Mouse (Mus musculus): ENCODE results near the gene Tmem30b. TPM values are rescaled to one million over a fixed set of nuclear protein-coding genes. Genes with fewer than 3 reads are reported as not detected.
A peak's percentile ranks its signal among the peaks of the same experiment; 100 is the strongest.

Tmem30b gene
- polyA plus RNA-seq, 1 experiment from 2014 or later, result 10.3 TPM

DNA sequence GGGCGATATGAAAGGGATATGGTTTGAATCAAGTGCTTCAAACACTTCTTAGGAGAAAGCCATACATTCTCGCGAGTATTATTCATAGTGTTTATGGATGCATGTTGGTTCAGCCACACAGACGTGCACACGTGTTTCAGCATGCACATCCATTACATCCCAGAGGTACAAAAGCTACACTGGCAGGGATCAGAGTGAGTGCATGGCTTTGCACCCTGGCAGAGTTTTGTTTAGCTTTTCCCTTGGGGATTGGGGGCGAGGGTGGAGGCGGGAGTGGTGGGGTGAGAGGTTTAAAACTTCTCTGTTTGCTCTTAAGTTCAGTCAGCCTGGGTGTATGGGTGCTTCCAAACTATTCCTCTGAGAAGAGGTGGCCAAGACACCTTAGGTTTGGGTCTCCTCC lies 39.7 kb upstream of the Tmem30b start:
- 1% methylated on average over 7 of the region's 7 CpGs for WGBS
- H3K9ac ChIP-seq (replicated peaks; ENCODE audit: low read length), result peak overlapping the region; percentile 71; the same call in 1 of the 2 replicates

DNA sequence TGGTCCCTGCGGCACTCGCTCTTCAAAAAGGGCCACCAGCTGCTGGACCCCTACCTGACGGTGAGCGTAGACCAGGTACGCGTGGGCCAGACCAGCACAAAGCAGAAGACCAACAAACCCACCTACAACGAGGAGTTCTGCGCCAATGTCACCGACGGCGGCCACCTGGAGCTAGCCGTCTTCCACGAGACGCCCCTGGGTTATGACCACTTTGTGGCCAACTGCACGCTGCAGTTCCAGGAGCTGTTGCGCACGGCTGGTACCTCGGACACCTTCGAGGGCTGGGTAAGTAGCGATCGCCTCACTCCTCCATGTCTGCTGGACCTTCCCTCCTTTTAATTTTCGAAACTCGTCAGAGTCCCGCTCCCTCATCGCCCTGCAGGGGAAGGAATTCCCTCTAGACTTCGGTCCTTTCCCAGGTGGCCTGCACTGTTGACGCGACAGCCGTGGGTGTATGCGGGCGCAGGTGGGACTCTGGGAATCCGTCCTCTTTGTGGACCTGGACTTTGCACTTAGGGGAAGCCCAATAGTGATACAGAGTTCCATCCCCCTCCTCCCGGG lies 39.1 kb upstream of the Tmem30b start:
- Histone ChIP-seq H3K9ac (replicated peaks; ENCODE audit: low read length) (peak overlapping the region; percentile 71), H3K9me3 (replicated peaks; ENCODE audit: control insufficient read depth, low read length) (no peaks in the 10 kb centered on the region), H3K4me2 (ENCODE audit: low read depth, low read length) (peak overlapping the region; percentile 83), H3K36me3 (replicated peaks; ENCODE audit: control insufficient read depth, insufficient read depth, low read depth, low read length) (no peaks in the 10 kb centered on the region), H3K27ac (replicated peaks; ENCODE audit: low read depth, low read length) (no peak overlapping the region), H3K27me3 (ENCODE audit: control insufficient read depth, insufficient read depth, low read length) (peaks cover 6% of the 10 kb centered on the region; the same call in 1 of the 2 replicates), H3K4me3 (ENCODE audit: low read depth, low read length) (peak overlapping the region; percentile 66), H3K4me1 (ENCODE audit: control insufficient read depth, insufficient read depth, low read length) (no peaks in the 10 kb centered on the region)
- ATAC-seq (replicated peaks; ENCODE audit: insufficient number of reproducible peaks, low FRiP score, low TSS enrichment, low read depth) (peak; percentile 20), DNase-seq (ENCODE audit: low spot score) (peak; percentile 10)
- WGBS, result under 1% methylated on average over 33 of the region's 33 CpGs

More for the DNA sequence above, 39.7 kb upstream of the Tmem30b start:
- Histone ChIP-seq H3K36me3 (replicated peaks; ENCODE audit: control insufficient read depth, insufficient read depth, low read depth, low read length) (no peaks in the 10 kb centered on the region), H3K4me1 (ENCODE audit: control insufficient read depth, insufficient read depth, low read length) (no peaks in the 10 kb centered on the region), H3K27me3 (ENCODE audit: control insufficient read depth, insufficient read depth, low read length) (peaks cover 6% of the 10 kb centered on the region; the same call in 1 of the 2 replicates), H3K4me2 (ENCODE audit: low read depth, low read length) (peak overlapping the region; percentile 83), H3K9me3 (replicated peaks; ENCODE audit: control insufficient read depth, low read length) (no peaks in the 10 kb centered on the region), H3K27ac (replicated peaks; ENCODE audit: low read depth, low read length) (no peak overlapping the region), H3K4me3 (ENCODE audit: low read depth, low read length) (peak overlapping the region; percentile 66)
- ATAC-seq (replicated peaks; ENCODE audit: insufficient number of reproducible peaks, low FRiP score, low TSS enrichment, low read depth), result no peak
- DNase-seq (ENCODE audit: low spot score), result peak; percentile 34

DNA sequence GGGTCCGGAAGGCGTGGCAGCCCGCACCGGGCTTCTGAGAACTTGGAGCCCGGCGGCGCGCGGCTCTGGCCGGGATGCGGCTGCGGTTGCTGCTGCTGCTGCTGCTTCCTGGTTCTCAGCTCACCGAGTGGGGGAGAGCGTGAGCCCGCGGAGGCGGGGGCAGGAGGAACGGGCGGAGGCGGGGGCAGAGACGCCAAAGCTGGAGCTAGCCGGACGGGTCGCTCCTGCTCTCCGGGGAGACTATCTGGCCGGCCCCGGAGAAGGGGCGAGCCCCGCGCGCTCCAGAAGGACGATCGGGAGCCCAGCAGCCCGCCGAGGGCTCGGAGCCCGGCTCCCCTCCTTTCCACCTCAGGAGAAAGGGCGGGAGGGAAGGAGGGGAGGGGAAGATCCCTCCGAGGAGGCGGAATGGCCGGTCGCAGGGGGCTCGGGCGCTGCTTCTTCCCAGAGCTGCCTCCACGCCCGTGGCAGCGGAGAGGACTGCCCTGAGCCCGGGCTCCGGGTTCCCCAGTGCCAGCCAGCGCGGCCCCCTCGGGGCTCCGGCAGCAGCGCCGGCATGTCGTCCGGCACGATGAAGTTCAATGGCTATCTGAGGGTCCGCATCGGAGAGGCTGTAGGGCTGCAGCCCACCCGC lies 38.5 kb upstream of the Tmem30b start, which contains the start of gene Prkch:
Gene Prkch (plus strand): TSS at position 187 of the 631 bp plus-strand sequence.
- H3K4me2 ChIP-seq (ENCODE audit: low read depth, low read length), result peak within 1 kb of the TSS; percentile 83
- WGBS, result under 1% methylated on average over 58 of the region's 61 CpGs
- H3K36me3 ChIP-seq (replicated peaks; ENCODE audit: control insufficient read depth, insufficient read depth, low read depth, low read length), result no peaks in the 10 kb centered on the region
- peaks cover 6% of the 10 kb centered on the region; the same call in 1 of the 2 replicates for H3K27me3 ChIP-seq (ENCODE audit: control insufficient read depth, insufficient read depth, low read length)
- peak within 1 kb of the TSS; percentile 66 for H3K4me3 ChIP-seq (ENCODE audit: low read depth, low read length)
- DNase-seq (ENCODE audit: low spot score) (peak; percentile 88), ATAC-seq (replicated peaks; ENCODE audit: insufficient number of reproducible peaks, low FRiP score, low TSS enrichment, low read depth) (peak; percentile 91)
- no peaks in the 10 kb centered on the region for H3K9me3 ChIP-seq (replicated peaks; ENCODE audit: control insufficient read depth, low read length)
- H3K4me1 ChIP-seq (ENCODE audit: control insufficient read depth, insufficient read depth, low read length), result no peaks in the 10 kb centered on the region; the same call in 1 of the 2 replicates
- H3K9ac ChIP-seq (replicated peaks; ENCODE audit: low read length), result peak within 1 kb of the TSS; percentile 71
- peak within 1 kb of the TSS; percentile 65 for H3K27ac ChIP-seq (replicated peaks; ENCODE audit: low read depth, low read length)

DNA sequence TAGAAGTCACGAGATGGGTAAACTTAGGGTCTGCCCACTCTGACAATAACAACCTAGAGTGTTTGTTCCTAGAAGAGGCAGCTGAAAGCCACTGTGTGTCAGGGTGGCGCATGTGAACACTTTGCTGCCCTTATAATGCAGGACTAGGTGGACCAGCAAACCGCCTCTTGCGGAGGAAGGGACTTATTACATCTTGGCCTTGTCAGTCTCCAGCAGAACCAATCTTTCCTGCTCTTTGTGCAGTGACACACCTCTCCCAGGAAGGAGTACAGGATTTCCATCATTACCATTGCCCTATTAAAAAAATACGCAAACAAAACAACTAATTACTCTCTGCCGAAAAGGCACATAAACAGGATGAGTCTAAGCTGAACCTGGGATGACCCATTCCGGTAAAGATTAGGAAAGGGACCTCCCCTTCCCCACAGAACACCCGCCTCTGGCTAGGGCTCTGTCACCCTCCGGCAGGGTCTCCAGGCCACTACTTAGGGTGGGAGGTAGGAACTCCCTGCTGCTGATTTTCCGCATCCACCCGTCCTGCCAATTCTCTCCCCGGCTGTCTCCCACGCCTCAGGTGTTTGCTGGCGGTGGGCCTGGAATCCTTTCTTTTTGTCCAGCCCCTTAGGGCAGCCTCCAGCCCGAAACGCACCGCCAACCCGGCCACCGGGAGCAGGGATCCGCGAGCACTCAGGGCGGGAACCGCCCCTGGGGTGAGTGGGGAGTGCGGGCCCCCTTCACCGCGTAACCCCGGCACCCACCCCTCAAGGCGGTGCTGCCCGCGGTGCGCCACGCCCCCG lies 37.8 kb upstream of the Tmem30b start:
- 3% methylated on average over 33 of the region's 33 CpGs for WGBS

DNA sequence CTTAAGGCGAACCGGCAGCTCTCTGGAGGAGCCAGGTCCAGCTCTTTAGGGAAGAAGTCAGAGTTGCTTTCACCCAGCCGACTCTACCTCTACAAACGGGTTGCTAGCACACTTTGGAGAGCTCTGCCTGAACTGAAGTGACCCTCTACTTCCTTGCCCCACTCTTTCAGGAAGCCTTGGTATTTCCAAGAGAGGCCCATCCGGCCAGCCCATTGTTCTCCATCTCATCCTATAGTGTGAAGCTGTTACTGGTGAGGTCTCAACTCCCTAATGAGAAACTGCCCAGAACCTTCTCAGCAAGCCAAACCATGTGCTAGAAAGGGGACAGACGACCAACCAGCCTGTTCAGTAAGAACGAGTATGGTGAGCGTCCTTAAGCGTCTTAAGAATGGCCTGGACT lies 37.1 kb upstream of the Tmem30b start:
- WGBS, result 71% methylated on average over 9 of the region's 9 CpGs
- no peak for ATAC-seq (replicated peaks; ENCODE audit: insufficient number of reproducible peaks, low FRiP score, low TSS enrichment, low read depth)
- Histone ChIP-seq H3K4me2 (ENCODE audit: low read depth, low read length) (no peak overlapping the region), H3K9ac (replicated peaks; ENCODE audit: low read length) (no peak overlapping the region), H3K4me3 (ENCODE audit: low read depth, low read length) (no peak overlapping the region), H3K27ac (replicated peaks; ENCODE audit: low read depth, low read length) (no peak overlapping the region), H3K9me3 (replicated peaks; ENCODE audit: control insufficient read depth, low read length) (no peaks in the 10 kb centered on the region), H3K27me3 (ENCODE audit: control insufficient read depth, insufficient read depth, low read length) (peaks cover 6% of the 10 kb centered on the region; the same call in 1 of the 2 replicates), H3K4me1 (ENCODE audit: control insufficient read depth, insufficient read depth, low read length) (no peaks in the 10 kb centered on the region; the same call in 1 of the 2 replicates), H3K36me3 (replicated peaks; ENCODE audit: control insufficient read depth, insufficient read depth, low read depth, low read length) (no peaks in the 10 kb centered on the region)
- DNase-seq (ENCODE audit: low spot score), result no peak

More for the DNA sequence above, 37.8 kb upstream of the Tmem30b start:
- Histone ChIP-seq H3K4me3 (ENCODE audit: low read depth, low read length) (peak overlapping the region; percentile 66), H3K9me3 (replicated peaks; ENCODE audit: control insufficient read depth, low read length) (no peaks in the 10 kb centered on the region), H3K4me2 (ENCODE audit: low read depth, low read length) (peak overlapping the region; percentile 83), H3K27me3 (ENCODE audit: control insufficient read depth, insufficient read depth, low read length) (peaks cover 6% of the 10 kb centered on the region; the same call in 1 of the 2 replicates), H3K27ac (replicated peaks; ENCODE audit: low read depth, low read length) (0 out of 2 replicates have a peak overlapping the region, but pooled peaks have one; percentile 65), H3K4me1 (ENCODE audit: control insufficient read depth, insufficient read depth, low read length) (no peaks in the 10 kb centered on the region; the same call in 1 of the 2 replicates), H3K36me3 (replicated peaks; ENCODE audit: control insufficient read depth, insufficient read depth, low read depth, low read length) (no peaks in the 10 kb centered on the region), H3K9ac (replicated peaks; ENCODE audit: low read length) (peak overlapping the region; percentile 71)
- ATAC-seq (replicated peaks; ENCODE audit: insufficient number of reproducible peaks, low FRiP score, low TSS enrichment, low read depth), result peak; percentile 39; the same call in 1 of the 2 replicates
- peak; percentile 46 for DNase-seq (ENCODE audit: low spot score)

DNA sequence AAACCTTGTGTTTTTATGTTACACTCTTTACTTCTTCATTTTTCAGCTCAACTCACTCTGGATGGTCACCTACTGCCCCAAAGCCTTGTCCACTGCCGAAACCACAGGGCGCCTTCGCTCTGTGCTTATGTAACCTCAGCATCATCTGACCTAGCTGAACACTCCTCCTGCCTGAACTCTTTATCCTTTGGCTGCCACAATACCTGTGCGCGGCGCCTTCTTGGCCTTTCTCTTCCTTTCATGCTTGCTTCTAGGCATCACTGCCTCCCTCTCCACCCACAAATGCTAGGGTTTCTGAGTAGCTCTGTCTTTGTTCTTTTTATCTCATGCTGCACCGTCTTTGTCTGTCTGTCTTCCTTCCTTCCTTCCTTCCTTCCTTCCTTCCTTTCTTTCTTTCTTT lies 34.6 kb upstream of the Tmem30b start:
- Histone ChIP-seq H3K27me3 (ENCODE audit: control insufficient read depth, insufficient read depth, low read length) (peaks cover 3% of the 10 kb centered on the region; the same call in 1 of the 2 replicates), H3K36me3 (replicated peaks; ENCODE audit: control insufficient read depth, insufficient read depth, low read depth, low read length) (no peaks in the 10 kb centered on the region), H3K27ac (replicated peaks; ENCODE audit: low read depth, low read length) (no peak overlapping the region), H3K4me1 (ENCODE audit: control insufficient read depth, insufficient read depth, low read length) (no peaks in the 10 kb centered on the region; the same call in 1 of the 2 replicates), H3K4me2 (ENCODE audit: low read depth, low read length) (no peak overlapping the region), H3K4me3 (ENCODE audit: low read depth, low read length) (no peak overlapping the region), H3K9me3 (replicated peaks; ENCODE audit: control insufficient read depth, low read length) (no peaks in the 10 kb centered on the region), H3K9ac (replicated peaks; ENCODE audit: low read length) (no peak overlapping the region)
- DNase-seq (ENCODE audit: low spot score) (no peak), ATAC-seq (replicated peaks; ENCODE audit: insufficient number of reproducible peaks, low FRiP score, low TSS enrichment, low read depth) (no peak)
- WGBS, result 81% methylated on average over 7 of the region's 7 CpGs

DNA sequence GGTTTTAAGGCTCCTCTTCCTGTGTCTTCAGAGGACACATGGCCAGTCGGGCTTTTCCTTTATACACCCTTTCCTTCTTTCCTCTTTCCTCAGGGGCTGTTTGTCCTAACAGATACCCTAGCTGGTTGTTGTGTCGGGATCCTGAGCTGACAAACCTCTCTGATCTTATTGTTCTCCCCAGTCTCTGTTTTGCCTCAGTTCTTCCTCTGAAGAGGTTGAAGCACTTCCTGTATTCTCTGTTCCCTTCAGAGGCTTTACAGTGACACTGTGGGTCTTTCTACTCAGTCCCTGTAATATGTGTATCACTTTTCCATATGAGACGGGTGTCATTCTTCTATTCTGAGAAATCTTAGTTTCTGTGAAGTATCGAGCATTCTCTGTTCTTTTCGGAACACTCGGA lies 31.9 kb upstream of the Tmem30b start:
- DNase-seq (ENCODE audit: low spot score), result no peak
- Histone ChIP-seq H3K9me3 (replicated peaks; ENCODE audit: control insufficient read depth, low read length) (no peaks in the 10 kb centered on the region), H3K4me2 (ENCODE audit: low read depth, low read length) (no peak overlapping the region), H3K27ac (replicated peaks; ENCODE audit: low read depth, low read length) (no peak overlapping the region), H3K36me3 (replicated peaks; ENCODE audit: control insufficient read depth, insufficient read depth, low read depth, low read length) (no peaks in the 10 kb centered on the region), H3K27me3 (ENCODE audit: control insufficient read depth, insufficient read depth, low read length) (no peaks in the 10 kb centered on the region), H3K4me1 (ENCODE audit: control insufficient read depth, insufficient read depth, low read length) (no peaks in the 10 kb centered on the region; the same call in 1 of the 2 replicates), H3K9ac (replicated peaks; ENCODE audit: low read length) (no peak overlapping the region), H3K4me3 (ENCODE audit: low read depth, low read length) (no peak overlapping the region)
- 74% methylated on average over 6 of the region's 6 CpGs for WGBS
- ATAC-seq (replicated peaks; ENCODE audit: insufficient number of reproducible peaks, low FRiP score, low TSS enrichment, low read depth), result no peak

Measured in embryonic facial prominence, embryonic 11.5 days (tissue).